Mouse (Mus musculus) CH12.LX (cell line): ENCODE measurements around the gene Gm49416. TPM values are rescaled to one million over a fixed set of nuclear protein-coding genes. Genes with fewer than 3 reads are reported as not detected.
A peak's percentile ranks its signal among the peaks of the same experiment; 100 is the strongest.

Experiments
- DNase-seq: peaks from one replicate; pipeline ENCODE4 v3.0.0-alpha.2; 2013; ENCODE audit errors: extremely low read depth
- H3K27ac ChIP-seq: 2 replicates; pipeline ENCODE4 v1.5.1; 2012; ENCODE audit warnings: low read depth, mild to moderate bottlenecking, control low read depth, moderate library complexity; ENCODE audit not compliant: insufficient read depth
- H3K27me3 ChIP-seq: replicated peaks from 2 replicates; pipeline ENCODE3; 2012; ENCODE audit warnings: inconsistent platforms
- H3K36me3 ChIP-seq, 2 experiments: replicated peaks in 1 of 2; 2 replicates each; pipeline versions ENCODE3 to v1.6.1; 2012; ENCODE audit warnings: inconsistent platforms in 1 of 2, low read length in 1 of 2, mild to moderate bottlenecking in 1 of 2, mixed read lengths in 1 of 2, moderate library complexity in 1 of 2; ENCODE audit not compliant: control insufficient read depth in 1 of 2, insufficient read depth in 1 of 2
- H3K4me1 ChIP-seq, 2 experiments: 2 replicates each; pipeline ENCODE4 v1.6.1; 2012; ENCODE audit warnings: inconsistent platforms in 1 of 2, moderate library complexity in 1 of 2; ENCODE audit not compliant: insufficient read depth in 2 of 2, control insufficient read depth in 1 of 2
- H3K4me2 ChIP-seq: 2 replicates; pipeline ENCODE4 v1.6.1; 2012; ENCODE audit warnings: low read depth, mild to moderate bottlenecking, control low read depth; ENCODE audit not compliant: poor library complexity, insufficient read depth, severe bottlenecking
- H3K4me3 ChIP-seq, 3 experiments: fragments of 150-350 bp in 1 of 3; sonication (generic) in 1 of 3; replicated peaks in 1 of 3; 2 replicates each; pipeline versions ENCODE3 to v1.5.1; 2011 to 2012; ENCODE audit warnings: low read depth in 2 of 3, low read length in 2 of 3, mild to moderate bottlenecking in 2 of 3, moderate library complexity in 2 of 3, control low read depth in 1 of 3, improper control_type of control experiment in 1 of 3, inconsistent platforms in 1 of 3, mixed read lengths in 1 of 3; ENCODE audit not compliant: poor library complexity in 1 of 3
- H3K79me2 ChIP-seq: replicated peaks from 2 replicates; pipeline ENCODE4 v1.6.1; 2012; ENCODE audit warnings: mild to moderate bottlenecking, moderate library complexity; ENCODE audit not compliant: control insufficient read depth, poor library complexity, insufficient read depth, severe bottlenecking; ENCODE audit errors: extremely low read depth
- H3K9ac ChIP-seq: 2 replicates; pipeline ENCODE4 v1.6.1; 2012; ENCODE audit warnings: low read depth, mild to moderate bottlenecking, control low read depth, moderate library complexity; ENCODE audit not compliant: insufficient read depth
- H3K9me3 ChIP-seq: replicated peaks from 2 replicates; pipeline ENCODE3; 2012; ENCODE audit warnings: low read length, inconsistent platforms, mixed read lengths
- BHLHE40 ChIP-seq: IDR thresholded peaks from 2 replicates; pipeline ENCODE4 v1.6.1; 2011; ENCODE audit warnings: mild to moderate bottlenecking, low read depth, low read length, improper control_type of control experiment
- CHD1 ChIP-seq: IDR thresholded peaks from 2 replicates; pipeline ENCODE4 v1.6.1; 2012; ENCODE audit warnings: low read depth, low read length, improper control_type of control experiment, inconsistent platforms
- CHD2 ChIP-seq: IDR thresholded peaks from 2 replicates; pipeline ENCODE4 v1.6.1; 2011; ENCODE audit warnings: low read length, improper control_type of control experiment
- CTCF ChIP-seq, 2 experiments: IDR thresholded peaks in 1 of 2; conservative IDR thresholded peaks in 1 of 2; 2 replicates each; pipeline ENCODE4 v1.5.1; 2011 to 2012; ENCODE audit warnings: low read depth in 2 of 2, low read length in 2 of 2, improper control_type of control experiment in 1 of 2, inconsistent platforms in 1 of 2, mild to moderate bottlenecking in 1 of 2, moderate library complexity in 1 of 2
- ELF1 ChIP-seq: IDR thresholded peaks from 2 replicates; pipeline ENCODE4 v1.6.1; 2014; ENCODE audit warnings: low read depth, mild to moderate bottlenecking, inconsistent platforms, low read length, improper control_type of control experiment
- EP300 ChIP-seq: IDR thresholded peaks from 2 replicates; pipeline ENCODE4 v1.6.1; 2011; ENCODE audit warnings: low read length, improper control_type of control experiment
- ETS1 ChIP-seq: conservative IDR thresholded peaks from 2 replicates; pipeline ENCODE4 v1.6.1; 2012; ENCODE audit warnings: low read depth, mild to moderate bottlenecking, inconsistent platforms, low read length, improper control_type of control experiment, moderate library complexity
- GABPA ChIP-seq: IDR thresholded peaks from 2 replicates; pipeline ENCODE4 v1.6.1; 2012; ENCODE audit warnings: low read depth, low read length, improper control_type of control experiment, inconsistent platforms; ENCODE audit not compliant: insufficient replicate concordance
- HCFC1 ChIP-seq: IDR thresholded peaks from 2 replicates; pipeline ENCODE4 v1.6.1; 2012; ENCODE audit warnings: low read depth, mild to moderate bottlenecking, inconsistent platforms, low read length, improper control_type of control experiment
- IRF4 ChIP-seq: IDR thresholded peaks from 2 replicates; pipeline ENCODE4 v1.6.1; 2014; ENCODE audit warnings: low read depth, mild to moderate bottlenecking, inconsistent platforms, low read length, improper control_type of control experiment
- JUND ChIP-seq: conservative IDR thresholded peaks from 2 replicates; pipeline ENCODE4 v1.6.1; 2011; ENCODE audit warnings: low read depth, low read length, improper control_type of control experiment
- KAT2A ChIP-seq: IDR thresholded peaks from 2 replicates; pipeline ENCODE4 v1.6.1; 2012; ENCODE audit warnings: low read length, improper control_type of control experiment, inconsistent platforms; ENCODE audit not compliant: insufficient replicate concordance
- MAFK ChIP-seq: IDR thresholded peaks from 2 replicates; pipeline ENCODE4 v1.6.1; 2011; ENCODE audit warnings: low read length, improper control_type of control experiment; ENCODE audit not compliant: insufficient replicate concordance
- MAX ChIP-seq: IDR thresholded peaks from 2 replicates; pipeline ENCODE4 v1.6.1; 2011; ENCODE audit warnings: low read length, improper control_type of control experiment
- MAZ ChIP-seq: IDR thresholded peaks from 2 replicates; pipeline ENCODE4 v1.6.1; 2012; ENCODE audit warnings: low read depth, mild to moderate bottlenecking, inconsistent platforms, low read length, improper control_type of control experiment, moderate library complexity
- MEF2A ChIP-seq: IDR thresholded peaks from 2 replicates; pipeline ENCODE4 v1.6.1; 2014; ENCODE audit warnings: low read depth, mild to moderate bottlenecking, inconsistent platforms, low read length, improper control_type of control experiment, borderline replicate concordance
- MXI1 ChIP-seq: IDR thresholded peaks from 2 replicates; pipeline ENCODE4 v1.6.1; 2011; ENCODE audit warnings: mild to moderate bottlenecking, low read depth, low read length, improper control_type of control experiment
- MYC ChIP-seq: IDR thresholded peaks from 2 replicates; pipeline ENCODE4 v1.6.1; 2011; ENCODE audit warnings: low read depth, mild to moderate bottlenecking, improper control_type of control experiment, low read length
- NRF1 ChIP-seq: IDR thresholded peaks from 2 replicates; pipeline ENCODE4 v1.6.1; 2014; ENCODE audit warnings: low read depth, mild to moderate bottlenecking, inconsistent platforms, low read length, improper control_type of control experiment, moderate library complexity
- POLR2AphosphoS2 ChIP-seq: IDR thresholded peaks from 2 replicates; pipeline ENCODE4 v1.6.1; 2011; ENCODE audit warnings: low read depth, low read length, improper control_type of control experiment
- RCOR1 ChIP-seq: conservative IDR thresholded peaks from 2 replicates; pipeline ENCODE4 v1.6.1; 2012; ENCODE audit warnings: low read depth, mild to moderate bottlenecking, inconsistent platforms, low read length, improper control_type of control experiment
- SIN3A ChIP-seq: IDR thresholded peaks from 2 replicates; pipeline ENCODE4 v1.6.1; 2012; ENCODE audit warnings: low read length, improper control_type of control experiment, inconsistent platforms
- SMC3 ChIP-seq: IDR thresholded peaks from 2 replicates; pipeline ENCODE4 v1.6.1; 2011; ENCODE audit warnings: low read depth, low read length, improper control_type of control experiment
- UBTF ChIP-seq: IDR thresholded peaks from 2 replicates; pipeline ENCODE4 v1.6.1; 2012; ENCODE audit warnings: low read depth, mild to moderate bottlenecking, inconsistent platforms, low read length, improper control_type of control experiment, moderate library complexity
- USF1 ChIP-seq: IDR thresholded peaks from 2 replicates; pipeline ENCODE4 v1.6.1; 2014; ENCODE audit warnings: low read depth, mild to moderate bottlenecking, inconsistent platforms, low read length, improper control_type of control experiment
- ZC3H11A ChIP-seq: IDR thresholded peaks from 2 replicates; pipeline ENCODE4 v1.6.1; 2012; ENCODE audit warnings: low read depth, mild to moderate bottlenecking, inconsistent platforms, low read length, improper control_type of control experiment
- ZKSCAN1 ChIP-seq: IDR thresholded peaks from 2 replicates; pipeline ENCODE4 v1.6.1; 2012; ENCODE audit warnings: low read depth, inconsistent platforms, low read length, improper control_type of control experiment, borderline replicate concordance
- ZNF384 ChIP-seq: IDR thresholded peaks from 2 replicates; pipeline ENCODE4 v1.6.1; 2012; ENCODE audit warnings: low read depth, low read length, improper control_type of control experiment, inconsistent platforms
- dilution Hi-C: fragments of 300-500 bp; cut with MboI; formaldehyde crosslinking; loops from 2 replicates; pipeline ENCODE4 v1.14.3; 2020; ENCODE audit warnings: low sequenced_read_pairs; ENCODE audit not compliant: extremely low pct_unique_long_range_greater_than_20kb, extremely low pct_ligation_motif_present
- in situ Hi-C: fragments of 300-500 bp; cut with MboI; formaldehyde crosslinking; loops from 3 replicates; pipeline ENCODE4 v1.14.3; 2019; ENCODE audit warnings: low sequenced_read_pairs, low pct_ligation_motif_present, low pct_unique_long_range_greater_than_20kb, mixed read lengths
- polyA plus RNA-seq: library from polyadenylated mRNA; unstranded; fragments of >175 nt; gene quantifications from 2 replicates; pipeline ENCODE4 v1.2.1, GENCODE M21; 2012; ENCODE audit warnings: low read depth; ENCODE audit not compliant: insufficient read length
- total RNA-seq, 2 experiments: library from RNA; depleted of rRNA; stranded (reverse); fragments of 300-350 nt in 1 of 2; fragments of >200 nt in 1 of 2; gene quantifications; 2 replicates each; pipeline ENCODE4 v1.2.3; 2012 to 2014

Gm49416 gene
- total and polyA plus RNA-seq, 3 experiments = 11.1 TPM; not detected in 2

GRCm38 (mm10) chr19:8872266-8872840 lies 16.4 kb upstream of the Gm49416 start:
- Histone ChIP-seq H3K9ac (peak overlapping the region; percentile 88), H3K79me2 (peaks cover 19% of the 10 kb centered on the region), H3K9me3 (no peaks in the 10 kb centered on the region), H3K27ac (no peak overlapping the region), H3K36me3 (peaks cover 25 to 43% of the 10 kb centered on the region in 2 experiments), H3K4me1 (peaks cover 2 to 16% of the 10 kb centered on the region in 2 experiments; a peak in 2 of 4 replicates), H3K4me2 (peak overlapping the region; percentile 43), H3K4me3 (peak overlapping the region; percentile 84 to 97 (median 87)), H3K27me3 (no peaks in the 10 kb centered on the region)
- dilution Hi-C loops (no loop called here), in situ Hi-C loops (no loop called here)
- TF ChIP-seq GABPA (no peak), MEF2A (no peak), UBTF (no peak), RCOR1 (no peak), MYC (no peak), JUND (no peak), ZNF384 (no peak), ELF1 (no peak), MXI1 (no peak), MAX (no peak), NRF1 (no peak), KAT2A (no peak), ETS1 (no peak), MAFK (no peak), CTCF (conservative IDR thresholded peaks at IDR 0.05 in 1 of 2, IDR thresholded peaks at IDR 0.05 in 1 of 2; ENCODE audit: low read depth in 2 of 2, low read length in 2 of 2) (no peak), BHLHE40 (no peak), ZC3H11A (no peak), CHD1 (no peak; the same call in 1 of the 2 replicates)
- no peak for DNase-seq

GRCm38 (mm10) chr19:8875031-8875430 lies 13.7 kb upstream of the Gm49416 start:
- Histone ChIP-seq H3K36me3 (peaks cover 27 to 61% of the 10 kb centered on the region in 2 experiments), H3K4me1 (peaks cover 2 to 25% of the 10 kb centered on the region in 2 experiments; a peak in 3 of 4 replicates), H3K4me3 (no peak overlapping the region), H3K9me3 (no peaks in the 10 kb centered on the region), H3K9ac (no peak overlapping the region), H3K27me3 (no peaks in the 10 kb centered on the region), H3K79me2 (peaks cover 19% of the 10 kb centered on the region), H3K27ac (no peak overlapping the region), H3K4me2 (no peak overlapping the region)
- TF ChIP-seq IRF4 (no peak), JUND (no peak), POLR2AphosphoS2 (no peak), MAZ (no peak), HCFC1 (no peak), ELF1 (no peak), NRF1 (no peak), MYC (no peak), SMC3 (no peak), RCOR1 (no peak), CHD2 (no peak), UBTF (no peak), ZKSCAN1 (no peak), SIN3A (no peak), MAFK (no peak), MEF2A (no peak), EP300 (no peak), USF1 (no peak)
- dilution Hi-C loops = no loop called here
- in situ Hi-C loops = no loop called here
- no peak for DNase-seq
